Mouse (Mus musculus): ENCODE results near the gene Banf2.

Banf2 gene

DNA sequence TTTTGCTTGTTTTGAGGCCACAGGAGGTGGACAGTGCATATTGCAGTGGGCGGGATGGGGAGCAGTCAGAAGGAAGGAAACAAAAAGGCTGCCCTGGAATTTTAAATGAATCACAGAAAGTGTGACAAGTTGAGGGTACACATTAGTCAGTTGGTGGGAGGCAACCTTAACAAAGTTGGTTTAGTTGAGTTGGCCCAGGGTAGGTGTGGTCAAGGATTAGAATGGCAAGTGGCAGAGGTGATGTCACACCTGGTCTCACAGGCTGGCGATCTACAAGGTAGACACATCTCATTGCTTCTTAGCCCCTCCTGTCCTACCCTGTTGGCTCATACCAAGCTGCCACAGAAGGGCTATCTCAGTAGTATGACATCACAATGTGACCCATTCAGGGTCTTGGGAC lies at the start of gene Banf2:
Gene Banf2 (plus strand): TSS at position 396 of the 400 bp plus-strand sequence.
- no peak for DNase-seq

DNA sequence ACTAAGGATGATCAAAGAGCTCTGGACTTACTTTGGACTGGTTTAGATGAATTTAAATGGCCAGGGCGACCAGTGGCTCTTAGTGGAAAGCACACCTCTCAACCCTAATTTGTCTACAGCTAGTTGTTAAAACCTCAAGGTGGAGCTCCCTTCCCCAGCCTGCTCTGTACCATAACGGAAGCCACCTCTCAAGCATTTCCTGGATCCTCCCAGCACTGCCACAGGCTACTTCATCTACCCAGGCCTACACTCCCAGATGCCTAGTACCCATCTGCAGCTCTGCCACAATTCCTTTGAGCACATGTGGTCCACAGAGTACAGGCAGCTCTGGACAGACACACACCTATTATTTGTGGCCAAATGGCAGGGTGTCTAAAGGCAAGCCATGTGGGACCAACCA lies 49.4 kb upstream of the Banf2 start:
- DNase-seq, result no peak

DNA sequence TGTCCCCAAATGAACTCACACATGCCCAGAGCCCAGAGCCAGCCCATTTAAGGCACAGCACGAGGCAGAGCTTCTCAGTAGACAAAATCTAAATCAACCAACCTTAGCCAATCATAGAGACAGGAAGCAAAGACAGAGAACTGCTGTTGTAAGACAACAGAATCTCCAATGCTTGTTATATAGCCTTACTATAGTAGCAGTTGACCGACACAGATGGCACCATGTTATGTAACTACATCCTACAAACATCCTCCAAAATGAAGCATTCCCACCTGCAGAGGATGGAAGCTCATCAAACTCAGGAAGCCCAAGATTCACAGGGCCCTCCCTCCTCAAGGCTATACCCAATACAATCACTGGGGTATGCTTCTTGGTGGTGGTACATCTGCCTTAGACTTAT lies 45.4 kb upstream of the Banf2 start:
- no peak for DNase-seq

DNA sequence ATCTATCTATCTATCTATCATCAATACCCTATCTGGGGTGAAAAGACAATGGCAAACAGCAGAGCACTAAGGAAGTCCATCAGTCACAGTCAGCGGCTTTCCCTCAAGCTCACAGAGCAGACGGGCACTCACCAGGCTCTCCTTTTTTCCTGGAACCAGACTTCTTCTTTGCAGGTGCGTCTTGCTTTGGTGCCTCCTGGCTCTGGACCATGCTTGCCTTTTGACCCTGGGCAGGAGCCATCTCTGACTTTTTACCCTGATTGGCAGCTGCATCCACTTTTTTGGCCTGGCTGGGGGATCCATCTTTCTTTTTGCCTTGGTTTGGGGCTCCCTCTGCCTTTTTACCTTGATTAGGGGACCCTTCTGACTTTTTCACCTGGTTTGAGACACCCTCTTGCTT lies 44.8 kb upstream of the Banf2 start:
- peak; percentile 37 for DNase-seq

DNA sequence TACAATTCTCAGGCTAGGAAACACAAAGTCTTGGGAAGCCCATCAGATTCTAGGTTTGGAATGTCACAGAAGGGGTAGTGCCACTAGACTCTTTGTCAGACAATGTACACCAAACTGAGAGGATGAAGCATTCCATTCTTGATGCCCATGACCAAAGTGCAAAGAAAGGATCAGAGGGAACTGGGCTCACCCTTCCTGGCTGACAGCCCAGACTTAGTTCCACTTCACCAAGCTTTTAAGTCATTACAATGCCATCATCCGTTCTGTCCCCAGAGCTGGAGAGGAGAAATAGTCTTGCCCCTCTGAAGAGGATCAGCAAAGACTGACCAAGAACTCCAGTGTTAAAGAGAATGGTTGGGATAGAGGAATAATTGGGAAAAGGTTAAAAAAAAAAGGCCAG lies 41.9 kb upstream of the Banf2 start:
- DNase-seq, result peak; percentile 73

DNA sequence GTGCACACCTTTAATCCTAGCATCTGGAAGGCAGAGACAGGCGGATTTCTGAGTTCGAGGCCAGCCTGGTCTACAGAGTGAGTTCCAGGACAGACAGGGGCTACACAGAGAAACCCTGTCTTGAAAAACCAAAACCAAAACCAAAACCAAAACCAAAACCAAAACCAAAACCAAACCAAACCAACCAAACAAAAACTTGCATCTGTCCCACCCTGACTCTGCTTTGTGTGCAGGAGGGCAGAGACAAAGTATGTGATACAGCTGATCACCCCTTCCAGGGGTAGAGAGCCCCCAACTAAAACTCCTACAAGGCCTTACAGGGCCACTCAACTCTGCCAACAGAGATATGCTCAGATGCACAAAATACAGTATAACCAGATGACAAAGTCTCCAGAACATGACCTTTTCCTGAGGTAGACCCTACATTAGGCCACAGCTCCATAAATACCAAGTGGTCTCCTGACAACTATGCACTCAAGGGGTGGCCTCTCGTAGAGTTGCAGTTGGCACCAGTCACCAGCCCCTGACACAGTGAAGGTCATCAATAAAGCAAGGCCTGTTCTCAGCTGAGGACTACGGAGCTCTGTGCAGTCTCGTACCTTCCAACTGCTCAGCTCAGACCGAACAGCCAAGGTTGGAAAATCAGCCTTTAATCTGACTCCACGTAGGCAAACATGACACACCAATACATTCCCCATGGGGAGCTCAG lies 40.7 kb upstream of the Banf2 start:
- no peak for DNase-seq

DNA sequence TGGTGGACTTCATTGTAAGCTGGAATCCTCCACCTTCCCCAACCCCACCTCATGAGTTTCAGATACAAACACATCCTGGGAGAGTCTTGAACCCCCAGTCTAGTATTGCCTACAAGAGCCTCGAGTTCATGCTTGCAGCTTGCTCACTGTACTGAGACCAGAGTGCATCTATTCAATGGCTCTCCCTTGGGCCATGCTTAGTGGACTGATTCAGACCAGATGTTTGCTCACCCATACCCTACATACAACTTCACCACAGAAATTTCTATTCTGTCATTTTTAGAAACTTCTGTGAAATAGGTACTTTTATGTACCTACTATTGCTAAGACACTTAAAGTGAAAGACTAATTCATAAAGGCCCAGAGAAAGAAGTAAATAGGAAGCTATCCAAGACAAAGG lies 39.9 kb upstream of the Banf2 start:
- no peak for DNase-seq

DNA sequence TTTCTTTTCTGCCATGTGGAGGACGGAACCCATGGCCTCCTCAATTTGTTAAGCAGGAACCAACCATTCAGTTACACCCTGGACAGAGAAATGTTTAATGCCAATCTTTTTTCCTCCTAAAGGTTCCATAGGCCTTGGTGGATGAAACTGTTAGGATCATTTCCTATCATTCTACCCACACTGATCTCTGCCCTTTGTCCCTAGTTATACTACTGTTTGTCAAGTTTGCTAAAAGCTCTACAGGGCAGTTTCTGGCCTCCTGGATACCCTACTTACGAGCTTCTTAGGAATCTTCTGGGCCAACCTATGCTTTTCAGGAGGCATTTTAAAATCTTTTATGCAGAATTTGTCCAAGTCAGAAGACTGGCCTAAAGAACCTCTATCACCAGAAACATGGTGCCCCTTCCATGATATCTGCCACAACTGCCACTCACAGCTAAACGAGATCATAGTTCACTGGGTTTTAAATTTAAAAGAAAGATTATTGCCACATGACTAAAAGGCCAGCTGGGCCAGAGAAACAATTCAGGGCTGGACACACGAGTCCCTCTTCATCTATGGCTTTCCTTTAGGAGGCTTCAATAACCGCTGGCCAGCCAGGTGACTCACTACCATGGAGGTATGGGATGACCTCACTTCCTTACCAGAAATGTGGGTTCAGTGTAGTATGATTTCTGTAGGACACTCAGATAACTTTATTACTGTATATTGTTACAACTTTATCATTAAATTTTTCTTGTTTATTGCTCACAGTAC lies 30.5 kb upstream of the Banf2 start:
- DNase-seq, result no peak

DNA sequence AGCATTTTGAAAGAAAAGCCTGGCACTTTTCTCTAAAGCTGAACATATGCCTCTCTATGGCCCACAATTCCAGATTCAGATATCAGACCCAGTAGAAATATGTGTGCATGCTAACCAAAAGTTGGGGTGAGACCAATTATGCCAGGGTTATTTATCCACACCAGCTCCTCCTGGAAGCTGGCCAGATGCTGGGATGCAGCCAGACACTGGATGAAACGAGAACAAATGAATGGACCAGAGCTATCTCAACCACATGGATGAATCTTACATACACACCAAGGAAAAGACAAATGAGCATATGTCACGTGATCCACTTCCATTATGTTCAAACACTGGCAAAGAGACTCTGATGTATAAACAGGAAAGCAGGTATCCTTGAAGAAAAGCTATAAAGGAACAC lies 29.3 kb upstream of the Banf2 start:
- DNase-seq, result peak; percentile 70

DNA sequence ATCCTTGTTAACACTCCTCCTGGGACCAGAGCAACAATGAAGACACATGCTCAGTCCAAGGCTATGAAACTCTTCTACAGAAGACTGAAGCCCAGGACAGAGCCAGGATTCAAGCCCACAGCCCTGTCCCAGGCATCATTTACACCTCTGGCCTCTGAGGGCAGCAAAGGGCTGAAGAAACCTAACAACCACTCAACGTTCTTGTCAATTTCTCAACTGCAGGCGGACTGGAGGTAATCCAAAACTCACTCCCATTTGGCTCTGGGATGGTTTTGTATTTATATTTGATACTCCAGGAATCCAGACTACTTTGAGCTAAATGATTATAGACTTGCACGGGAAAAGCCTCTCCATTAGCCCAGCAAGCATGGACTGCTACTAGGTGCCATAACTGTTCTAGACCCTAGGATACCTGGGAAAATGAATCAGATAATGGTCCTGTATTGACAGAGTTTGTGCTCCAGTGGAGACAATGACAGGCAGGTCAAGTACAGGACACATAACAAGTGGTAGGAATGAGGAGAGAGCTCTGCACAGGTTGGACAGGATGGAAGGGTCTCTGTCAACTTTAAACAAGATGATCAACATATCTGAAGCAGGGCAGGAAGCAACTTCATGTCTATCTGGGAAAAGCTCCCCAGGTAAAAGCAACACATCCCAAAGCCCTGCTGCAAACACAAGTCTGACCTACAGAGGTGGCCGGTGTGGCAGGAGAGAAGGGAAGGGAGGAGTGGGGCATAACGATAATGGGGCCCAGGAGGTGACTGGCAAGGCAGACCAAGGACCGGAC lies 27.5 kb upstream of the Banf2 start:
- DNase-seq, result no peak

DNA sequence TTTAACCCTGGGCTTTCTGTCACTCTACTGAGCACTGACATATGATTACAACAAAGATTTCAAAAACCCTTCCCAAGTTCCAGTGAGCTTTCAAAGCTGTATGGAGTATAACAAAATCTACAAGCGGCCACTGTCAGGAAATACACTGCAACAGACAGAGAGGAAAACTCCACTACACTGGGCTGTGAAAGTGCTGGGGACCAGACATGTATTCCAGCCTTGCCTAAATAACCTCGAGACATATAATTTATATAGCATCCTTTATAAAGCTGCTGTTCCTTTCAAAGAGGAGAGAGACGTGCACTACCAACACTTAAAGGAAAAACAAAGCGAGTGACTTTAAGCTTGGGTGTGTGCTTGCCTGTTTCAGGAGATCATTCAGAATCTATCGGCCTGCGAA lies 26.2 kb upstream of the Banf2 start:
- DNase-seq, result no peak

DNA sequence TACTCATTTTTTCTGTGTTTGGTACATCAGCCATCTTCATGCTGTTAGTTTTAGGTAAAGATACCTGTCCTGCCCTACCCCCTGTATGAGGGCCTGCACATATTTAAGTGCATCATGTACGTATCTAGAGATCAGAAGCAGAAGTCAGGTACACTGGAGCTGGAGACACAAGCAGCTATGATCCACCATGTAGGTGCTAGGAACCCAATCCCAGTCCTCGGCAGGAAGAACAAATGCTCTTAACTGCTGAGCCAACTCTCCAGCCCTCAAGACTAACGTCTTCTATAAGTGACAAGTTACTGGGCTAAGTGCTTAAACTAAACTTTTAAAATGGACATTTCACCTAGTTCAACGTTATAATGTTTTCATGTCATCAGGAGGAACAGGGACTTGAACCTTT lies 25.6 kb upstream of the Banf2 start:
- no peak for DNase-seq

DNA sequence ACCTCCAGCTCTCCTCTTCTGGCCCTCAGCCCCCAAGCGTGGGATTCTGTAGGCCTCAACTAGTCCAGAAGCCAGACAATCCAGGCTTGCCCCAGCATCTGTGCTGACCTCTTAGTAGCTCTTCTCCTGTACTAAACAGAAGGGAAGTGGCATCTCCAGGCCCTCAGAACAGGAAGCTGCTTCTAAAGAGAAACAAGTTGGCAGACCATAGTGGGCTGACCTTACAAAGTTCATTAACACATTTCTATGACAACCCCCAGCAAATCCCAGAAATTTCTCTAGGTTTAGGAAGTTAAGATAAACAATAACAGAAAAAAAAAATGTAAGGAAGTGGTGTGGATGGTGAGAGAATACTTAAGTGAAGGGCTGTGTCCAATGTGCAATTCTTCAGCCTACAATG lies 23.8 kb upstream of the Banf2 start:
- DNase-seq, result no peak

DNA sequence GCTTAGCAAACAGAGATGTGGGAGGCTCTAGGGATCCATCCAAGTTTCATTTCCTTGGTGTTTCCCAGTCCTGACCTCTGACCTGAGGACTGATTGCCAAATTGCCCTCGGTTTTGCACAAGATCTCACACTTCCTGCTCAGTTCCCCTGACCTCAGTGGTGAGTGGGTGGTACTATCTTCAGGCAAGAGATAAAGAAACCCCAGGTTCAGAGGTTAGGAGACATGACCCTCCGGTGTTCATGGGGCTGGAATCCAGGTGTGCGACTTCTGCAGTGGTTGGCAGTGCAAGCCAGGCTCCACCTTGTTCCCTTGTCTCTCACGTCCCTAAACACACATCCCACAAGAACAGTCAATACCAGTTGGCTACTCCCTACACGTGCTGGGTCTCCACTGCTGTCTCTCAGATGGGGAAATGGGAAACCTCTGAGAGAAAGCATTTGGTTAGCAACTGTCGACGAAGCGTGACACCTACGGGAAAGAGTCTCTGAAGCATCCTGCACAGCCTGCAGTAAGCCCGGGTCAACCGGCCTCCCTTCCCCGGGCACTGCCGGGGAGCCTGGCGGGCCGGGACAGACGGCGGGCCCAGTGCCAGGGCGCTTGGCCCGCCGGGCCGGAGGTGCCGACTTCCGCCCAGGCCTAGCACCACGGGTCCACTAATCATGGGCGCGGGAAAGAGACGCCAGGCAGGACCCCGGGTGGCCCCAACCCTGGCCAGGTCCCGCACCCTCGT lies 23.1 kb upstream of the Banf2 start:
- peak; percentile 71 for DNase-seq

DNA sequence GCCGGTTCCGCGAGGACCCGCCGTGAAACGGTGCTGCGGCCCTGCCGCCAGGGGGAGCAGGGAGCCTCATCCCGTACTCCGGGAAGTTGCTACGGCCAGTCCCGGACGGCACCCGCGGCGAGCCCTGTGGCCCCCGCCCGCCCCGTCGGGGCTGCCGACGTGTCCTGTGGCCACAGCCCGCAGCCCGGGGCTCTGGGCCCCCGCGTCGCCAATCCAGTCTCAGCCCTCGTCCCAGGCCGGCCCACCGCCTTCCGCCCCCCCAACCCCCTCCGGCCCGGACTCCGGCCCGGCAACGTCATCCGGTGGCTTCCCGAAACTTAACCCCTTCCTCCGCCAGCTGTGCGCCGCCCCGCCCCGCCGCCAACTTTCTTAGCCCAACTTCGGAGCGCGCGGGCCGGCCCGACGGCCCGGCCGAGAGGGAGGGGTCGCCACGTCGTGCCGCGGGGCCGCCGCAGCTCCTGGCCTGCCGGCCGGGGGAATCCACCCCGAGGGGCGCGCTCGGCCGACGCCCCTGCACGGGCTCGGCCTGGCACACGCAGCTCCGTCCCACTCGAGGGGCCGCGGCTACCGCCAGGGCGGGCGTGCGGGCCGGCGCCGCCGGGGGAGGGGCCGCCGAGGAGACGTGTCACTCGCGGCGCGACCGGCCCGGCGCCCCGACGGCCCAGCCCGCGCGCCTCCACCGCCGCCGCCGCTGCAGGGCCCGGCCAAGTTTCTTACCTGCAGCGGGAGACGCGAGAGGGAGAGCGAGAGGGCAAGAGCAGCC lies 22.4 kb upstream of the Banf2 start:
- DNase-seq, result peak; percentile 88

DNA sequence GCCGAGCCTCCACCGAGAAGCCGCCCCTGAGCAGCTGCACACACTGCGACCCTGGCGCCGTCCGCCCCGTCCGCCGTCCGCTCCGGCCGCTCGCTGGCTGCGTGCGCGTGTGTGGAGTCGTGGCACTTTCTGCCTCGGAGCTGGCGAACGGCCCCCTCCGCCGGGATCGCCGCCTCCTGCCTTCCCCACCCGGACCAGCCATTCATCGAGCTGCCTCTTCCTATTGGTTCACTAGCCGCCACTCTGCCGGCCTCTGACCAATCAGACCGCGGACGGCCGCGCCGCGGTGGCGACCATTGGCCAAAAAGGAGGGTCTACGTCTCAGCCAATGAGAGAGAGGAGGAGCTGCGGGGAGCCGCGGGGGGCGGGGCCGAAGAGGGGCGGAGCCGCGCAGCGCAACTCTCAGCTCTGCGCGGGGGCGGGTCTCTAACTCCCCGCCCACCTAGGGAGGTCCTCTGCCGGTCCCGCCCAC lies 21.7 kb upstream of the Banf2 start, which contains the start of gene Rrbp1:
Gene Rrbp1 (minus strand): TSS at position 184 of the 472 bp plus-strand sequence.
- DNase-seq, result peak; percentile 98

DNA sequence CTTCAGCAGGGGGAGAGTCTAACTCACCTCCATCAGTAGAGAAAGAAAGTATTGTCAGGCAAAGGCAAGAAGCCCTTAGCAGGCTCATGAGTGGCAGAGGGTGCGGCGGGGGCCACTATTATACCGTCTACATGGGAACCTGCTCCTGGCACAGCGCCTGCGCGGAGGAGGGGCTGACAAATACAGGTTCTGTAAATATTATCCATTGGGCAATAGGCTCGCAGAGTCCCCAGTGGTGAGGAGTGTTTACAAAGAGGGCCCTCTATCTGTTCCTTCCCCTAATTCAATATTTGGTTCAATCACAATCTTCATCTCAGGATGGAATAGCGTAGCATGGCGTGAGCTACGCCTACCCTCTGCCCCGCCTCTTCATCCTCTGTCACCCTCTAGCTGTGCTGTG lies 18.8 kb upstream of the Banf2 start:
- DNase-seq, result no peak

DNA sequence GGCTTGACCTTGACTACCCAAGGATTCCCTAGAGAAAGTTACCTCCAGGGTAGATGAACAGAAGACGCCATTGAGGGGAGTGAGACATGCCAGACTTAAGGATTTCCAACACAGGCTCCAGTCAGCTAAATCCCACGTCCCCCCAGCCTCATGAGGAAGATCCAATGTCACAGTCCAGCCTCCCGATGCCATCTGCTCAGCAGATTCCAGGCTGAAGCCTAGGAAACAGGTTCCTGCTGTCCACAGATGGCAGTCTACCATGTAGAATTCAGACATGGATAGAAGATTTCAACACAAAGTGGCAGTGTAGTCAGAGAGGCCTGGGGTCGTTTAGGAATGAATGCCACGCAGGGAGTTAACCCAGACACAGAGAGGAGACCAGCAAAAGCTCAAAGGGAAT lies 18.4 kb upstream of the Banf2 start:
- DNase-seq, result no peak

DNA sequence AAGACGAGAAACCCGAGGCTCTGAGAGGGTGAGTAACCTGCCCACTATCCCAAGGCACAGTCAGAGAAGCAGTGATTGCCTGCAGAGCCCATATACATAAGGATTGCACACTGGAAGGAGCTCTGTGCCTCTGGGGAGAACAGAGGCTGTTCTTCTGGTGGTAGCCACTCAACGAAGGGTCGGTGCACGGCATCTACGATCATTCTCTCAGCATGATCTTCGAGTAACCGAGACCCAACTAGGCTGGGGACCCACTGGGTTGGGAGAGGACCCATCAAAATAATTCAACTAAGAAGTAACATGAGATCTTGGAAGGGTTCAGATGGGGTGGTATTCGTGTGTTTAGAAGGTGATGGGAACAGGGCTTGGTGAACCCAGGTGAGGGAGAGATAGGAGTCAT lies 17.0 kb upstream of the Banf2 start:
- DNase-seq, result no peak

DNA sequence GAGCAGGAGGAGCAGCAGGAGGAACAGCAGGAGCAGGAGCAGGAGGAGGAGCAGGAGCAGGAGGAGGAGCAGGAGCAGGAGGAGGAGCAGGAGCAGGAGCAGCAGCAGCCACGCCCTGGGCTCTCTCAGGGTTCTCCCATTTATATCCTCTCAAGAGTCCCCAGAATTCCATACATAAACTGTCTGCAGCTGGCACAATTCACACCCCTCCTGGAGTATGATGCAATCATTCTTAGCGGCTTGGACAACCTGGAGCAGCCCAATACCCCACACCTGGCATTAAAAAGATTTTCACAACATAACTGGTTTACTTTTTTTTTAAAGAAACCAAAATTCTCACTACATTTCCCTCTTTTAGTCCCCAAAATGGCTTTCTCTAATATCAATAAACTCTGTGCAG lies 12.9 kb upstream of the Banf2 start:
- DNase-seq, result no peak

DNA sequence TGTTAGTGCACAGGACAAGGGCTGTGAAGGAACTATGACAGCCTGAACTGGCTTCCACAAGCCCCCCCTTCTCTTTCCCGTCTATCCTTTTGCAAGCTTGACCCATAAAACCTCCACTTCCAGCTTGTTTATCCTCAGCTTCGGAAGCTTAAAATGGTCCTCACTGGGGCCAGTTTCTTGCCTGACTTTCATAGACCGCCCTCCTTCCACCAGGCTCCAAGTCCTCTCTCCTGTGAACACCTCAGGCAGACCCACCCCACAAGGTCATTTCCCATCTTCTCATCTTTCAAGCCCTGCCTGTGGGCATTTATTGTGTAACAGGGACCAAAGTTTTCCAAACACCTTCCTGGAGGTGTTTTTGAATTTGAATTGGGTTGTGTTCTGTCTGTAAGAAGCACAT lies 10.4 kb upstream of the Banf2 start:
- no peak for DNase-seq

DNA sequence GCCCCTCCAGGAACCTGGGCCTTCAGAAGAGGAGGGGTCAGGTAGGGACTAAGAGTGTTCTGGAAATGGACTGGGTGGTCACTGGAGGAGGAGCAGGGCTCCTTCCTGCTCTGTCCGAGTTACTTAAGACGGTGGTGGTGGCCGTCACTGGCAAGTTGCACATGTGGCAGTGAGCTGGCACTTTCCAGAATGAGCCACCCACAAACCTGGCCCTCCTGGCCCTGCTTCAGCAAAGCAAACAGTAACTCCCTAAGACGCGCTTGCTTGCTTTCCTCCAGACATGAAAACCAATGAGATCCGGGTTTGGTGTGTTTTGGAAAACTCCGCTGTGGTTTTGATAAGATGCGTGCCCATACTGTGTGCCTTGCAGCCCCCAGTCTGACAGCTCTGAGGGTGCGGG lies 7.5 kb upstream of the Banf2 start:
- no peak for DNase-seq
